Mouse (Mus musculus) CD8-positive naive resting alpha-beta T cell, adult 57 days (primary cell): ENCODE data around the gene Tub. TPM values are rescaled to one million over a fixed set of nuclear protein-coding genes. Genes with fewer than 3 reads are reported as not detected.

ENCODE experiments used
- total RNA-seq: library from RNA; stranded (reverse); gene quantifications from one replicate; pipeline ENCODE4 v1.2.4, GENCODE M21; 2023

The Tub gene
- 0.86 TPM for total RNA-seq

GRCm38 (mm10) chr7:108950312-108950761, at the start of gene Tub:
Gene Tub (plus strand): TSS chr7:108950338.

GRCm38 (mm10) chr7:108929726-108930393, 20.3 kb upstream of the Tub start, which contains the start of gene Nlrp10:
Gene Nlrp10 (minus strand): TSS chr7:108930178.

DNA sequence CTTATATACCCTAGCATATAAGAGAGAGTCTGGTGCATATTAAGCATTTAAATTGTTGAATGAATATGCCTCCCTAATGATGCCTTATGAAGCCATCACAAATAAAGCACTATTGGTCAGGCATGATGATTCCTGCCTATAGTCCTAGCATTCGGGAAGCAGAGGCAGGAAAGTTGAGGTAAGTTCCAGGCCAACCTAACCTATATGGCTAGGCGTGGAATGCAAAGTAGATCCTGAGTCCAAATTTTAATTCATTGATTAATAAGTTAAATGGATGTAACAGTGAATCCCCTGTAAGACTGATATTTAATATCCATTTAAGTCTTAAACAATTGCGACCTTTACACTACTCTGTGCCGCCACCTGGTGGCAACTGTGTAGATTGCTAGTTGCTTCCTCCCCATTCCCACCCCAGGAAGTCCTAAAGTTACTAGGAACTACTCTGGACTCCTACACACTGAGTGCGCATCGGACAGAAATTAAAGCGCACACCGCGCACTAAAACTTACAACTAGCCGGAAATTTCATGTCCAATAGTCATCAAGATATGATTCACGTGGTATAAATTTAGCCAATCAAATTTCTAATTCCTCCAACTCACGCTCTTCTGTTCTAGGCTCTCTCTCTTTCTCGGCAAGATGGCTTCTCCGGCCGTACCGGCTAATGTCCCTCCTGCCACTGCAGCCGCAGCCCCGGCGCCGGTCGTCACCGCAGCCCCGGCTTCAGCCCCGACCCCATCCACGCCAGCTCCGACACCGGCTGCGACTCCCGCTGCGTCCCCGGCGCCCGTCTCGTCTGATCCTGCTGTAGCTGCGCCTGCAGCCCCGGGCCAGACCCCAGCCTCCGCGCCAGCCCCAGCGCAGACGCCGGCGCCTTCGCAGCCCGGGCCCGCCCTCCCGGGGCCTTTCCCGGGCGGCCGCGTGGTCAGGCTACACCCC, 16.1 kb upstream of the Tub start, which contains the start of gene Eif3f:
Eif3f (plus strand) TSS at position 624 of the 938 bp plus-strand sequence.

GRCm38 (mm10) chr7:109083113-109083812, 133.1 kb downstream of the Tub start, which contains the start of gene Ric3:
Gene Ric3 (minus strand): TSS chr7:109083331.

Other genes starting within 250 kb of the Tub start
- not detected for gene Olfr512, start 237.0 kb upstream of the Tub start, total RNA-seq
- gene Olfr513, start 199.4 kb upstream of the Tub start, total RNA-seq: not detected
- gene Olfr514, start 124.3 kb upstream of the Tub start, total RNA-seq: not detected
- gene Olfr516, start 99.8 kb upstream of the Tub start, total RNA-seq: not detected
- not detected for gene Olfr517, start 78.0 kb upstream of the Tub start, total RNA-seq
- gene Olfr518, start 65.3 kb upstream of the Tub start, total RNA-seq: not detected
- gene Olfr519, start 55.9 kb upstream of the Tub start, total RNA-seq: not detected
- gene Nlrp10, start 20.2 kb upstream of the Tub start, total RNA-seq: 1.7 TPM
- 256 TPM for gene Eif3f, start 15.9 kb upstream of the Tub start, total RNA-seq
- gene Ric3, start 133.0 kb downstream of the Tub start, total RNA-seq: not detected
- 0.95 TPM for gene Lmo1, start 224.9 kb downstream of the Tub start, total RNA-seq